Mouse (Mus musculus) ovary, postnatal 10 days (tissue): ENCODE measurements around the gene Rpl36-ps4.

ENCODE experiments used
- DNase-seq: peaks from one replicate; pipeline ENCODE4 v3.0.0; 2022; ENCODE audit warnings: low spot score

The Rpl36-ps4 gene

GRCm38 (mm10) chr17:87920677-87921076, at the start of gene Rpl36-ps4:
Rpl36-ps4 (plus strand) TSS chr17:87920977.
- no peak for DNase-seq

GRCm38 (mm10) chr17:87871461-87872126, 49.2 kb upstream of the Rpl36-ps4 start:
- DNase-seq, result no peak

GRCm38 (mm10) chr17:87872286-87872685, 48.5 kb upstream of the Rpl36-ps4 start:
- DNase-seq, result no peak

GRCm38 (mm10) chr17:87873456-87873855, 47.3 kb upstream of the Rpl36-ps4 start:
- DNase-seq, result no peak

- DNase-seq, result no peak
These were observed 46.8 kb upstream of the Rpl36-ps4 start for GRCm38 (mm10) chr17:87873943-87874342.

- no peak for DNase-seq
These were observed 45.3 kb upstream of the Rpl36-ps4 start for GRCm38 (mm10) chr17:87875346-87875920.

- no peak for DNase-seq
These were observed 44.3 kb upstream of the Rpl36-ps4 start for GRCm38 (mm10) chr17:87876295-87877000.

- no peak for DNase-seq
These were observed 43.3 kb upstream of the Rpl36-ps4 start for GRCm38 (mm10) chr17:87877207-87878073.

GRCm38 (mm10) chr17:87878556-87879483, 42.0 kb upstream of the Rpl36-ps4 start:
- no peak for DNase-seq

- DNase-seq, result no peak
These were observed 41.1 kb upstream of the Rpl36-ps4 start for GRCm38 (mm10) chr17:87879484-87880225.

GRCm38 (mm10) chr17:87882594-87882993, 38.2 kb upstream of the Rpl36-ps4 start:
- DNase-seq, result no peak

- no peak for DNase-seq
These were observed 23.6 kb upstream of the Rpl36-ps4 start for GRCm38 (mm10) chr17:87897175-87897574.

- DNase-seq, result no peak
These were observed 20.1 kb upstream of the Rpl36-ps4 start for GRCm38 (mm10) chr17:87900677-87901076.

GRCm38 (mm10) chr17:87901163-87901562, 19.6 kb upstream of the Rpl36-ps4 start:
- no peak for DNase-seq

GRCm38 (mm10) chr17:87903213-87903612, 17.6 kb upstream of the Rpl36-ps4 start:
- no peak for DNase-seq

GRCm38 (mm10) chr17:87903725-87904124, 17.1 kb upstream of the Rpl36-ps4 start:
- no peak for DNase-seq

GRCm38 (mm10) chr17:87915386-87915785, 5.4 kb upstream of the Rpl36-ps4 start:
- no peak for DNase-seq

- DNase-seq, result no peak
These were observed 2.7 kb upstream of the Rpl36-ps4 start for GRCm38 (mm10) chr17:87918121-87918520.

GRCm38 (mm10) chr17:87934326-87934725, 13.5 kb downstream of the Rpl36-ps4 start:
- no peak for DNase-seq

GRCm38 (mm10) chr17:87934736-87935135, 14.0 kb downstream of the Rpl36-ps4 start:
- DNase-seq, result no peak
